Mouse (Mus musculus): ENCODE data around the gene Fam107a. TPM values are rescaled to one million over a fixed set of nuclear protein-coding genes. Genes with fewer than 3 reads are reported as not detected.
A peak's percentile ranks its signal among the peaks of the same experiment; 100 is the strongest.

Fam107a gene
- polyA plus RNA-seq, 1 experiment from 2014 or later: 8.2 TPM

- ATAC-seq (replicated peaks; ENCODE audit: low FRiP score, low read depth): no peak
- Histone ChIP-seq H3K4me2 (ENCODE audit: low read length) (no peak overlapping the region), H3K9me3 (replicated peaks; ENCODE audit: low read length) (no peaks in the 10 kb centered on the region), H3K27ac (no peak overlapping the region), H3K36me3 (ENCODE audit: insufficient read depth, low read length) (no peaks in the 10 kb centered on the region), H3K9ac (ENCODE audit: low read depth, low read length) (no peak overlapping the region), H3K4me1 (replicated peaks; ENCODE audit: insufficient read depth, low read length) (no peaks in the 10 kb centered on the region), H3K4me3 (replicated peaks; ENCODE audit: low read depth, low read length) (no peak overlapping the region), H3K27me3 (ENCODE audit: insufficient read depth, low read length) (no peaks in the 10 kb centered on the region)
- DNase-seq (ENCODE audit: low spot score): no peak
- no peak for TF ChIP-seq CTCF (IDR thresholded peaks at IDR 0.05; ENCODE audit: low read depth)
- 78% methylated on average over 5 of the region's 5 CpGs for WGBS
Measured at GRCm38 (mm10) chr14:8260214-8260613, 57.6 kb downstream of the Fam107a start.

GRCm38 (mm10) chr14:8259166-8259565 is 58.7 kb downstream of the Fam107a start, which contains the start of gene Acox2:
Gene Acox2, minus strand, starts transcription at chr14:8259353.
- Histone ChIP-seq H3K9me3 (replicated peaks; ENCODE audit: low read length) (no peaks in the 10 kb centered on the region), H3K9ac (ENCODE audit: low read depth, low read length) (no peak within 1 kb of the TSS), H3K27me3 (ENCODE audit: insufficient read depth, low read length) (no peaks in the 10 kb centered on the region), H3K4me3 (replicated peaks; ENCODE audit: low read depth, low read length) (no peak within 1 kb of the TSS), H3K4me1 (replicated peaks; ENCODE audit: insufficient read depth, low read length) (no peaks in the 10 kb centered on the region), H3K4me2 (ENCODE audit: low read length) (no peak within 1 kb of the TSS), H3K36me3 (ENCODE audit: insufficient read depth, low read length) (no peaks in the 10 kb centered on the region), H3K27ac (no peak within 1 kb of the TSS)
- ATAC-seq (replicated peaks; ENCODE audit: low FRiP score, low read depth) (peak; percentile 71), DNase-seq (ENCODE audit: low spot score) (no peak)
- no peak for TF ChIP-seq CTCF (IDR thresholded peaks at IDR 0.05; ENCODE audit: low read depth)
- WGBS: 81% methylated on average over 3 of the region's 3 CpGs

- Histone ChIP-seq H3K9ac (ENCODE audit: low read depth, low read length) (no peak overlapping the region), H3K4me2 (ENCODE audit: low read length) (no peak overlapping the region), H3K27me3 (ENCODE audit: insufficient read depth, low read length) (no peaks in the 10 kb centered on the region), H3K4me1 (replicated peaks; ENCODE audit: insufficient read depth, low read length) (no peaks in the 10 kb centered on the region), H3K9me3 (replicated peaks; ENCODE audit: low read length) (no peaks in the 10 kb centered on the region), H3K4me3 (replicated peaks; ENCODE audit: low read depth, low read length) (no peak overlapping the region), H3K36me3 (ENCODE audit: insufficient read depth, low read length) (no peaks in the 10 kb centered on the region), H3K27ac (no peak overlapping the region)
- ATAC-seq (replicated peaks; ENCODE audit: low FRiP score, low read depth) (peak; percentile 54), DNase-seq (ENCODE audit: low spot score) (no peak)
- WGBS: 62% methylated on average over 3 of the region's 3 CpGs
- no peak for TF ChIP-seq CTCF (IDR thresholded peaks at IDR 0.05; ENCODE audit: low read depth)
Measured at GRCm38 (mm10) chr14:8258752-8259151, 59.1 kb downstream of the Fam107a start.

- Histone ChIP-seq H3K4me3 (replicated peaks; ENCODE audit: low read depth, low read length) (no peak overlapping the region), H3K36me3 (ENCODE audit: insufficient read depth, low read length) (no peaks in the 10 kb centered on the region), H3K27ac (no peak overlapping the region), H3K4me1 (replicated peaks; ENCODE audit: insufficient read depth, low read length) (no peaks in the 10 kb centered on the region), H3K9me3 (replicated peaks; ENCODE audit: low read length) (no peaks in the 10 kb centered on the region), H3K27me3 (ENCODE audit: insufficient read depth, low read length) (no peaks in the 10 kb centered on the region), H3K9ac (ENCODE audit: low read depth, low read length) (no peak overlapping the region), H3K4me2 (ENCODE audit: low read length) (no peak overlapping the region)
- ATAC-seq (replicated peaks; ENCODE audit: low FRiP score, low read depth) (no peak), DNase-seq (ENCODE audit: low spot score) (no peak)
- no peak for TF ChIP-seq CTCF (IDR thresholded peaks at IDR 0.05; ENCODE audit: low read depth)
- 58% methylated on average over 3 of the region's 3 CpGs for WGBS
Measured at GRCm38 (mm10) chr14:8258335-8258627, 59.5 kb downstream of the Fam107a start.

GRCm38 (mm10) chr14:8257521-8258334 is 60.1 kb downstream of the Fam107a start:
- TF ChIP-seq CTCF (IDR thresholded peaks at IDR 0.05; ENCODE audit: low read depth): no peak
- DNase-seq (ENCODE audit: low spot score) (peak; percentile 17), ATAC-seq (replicated peaks; ENCODE audit: low FRiP score, low read depth) (peak; percentile 55; the same call in 1 of the 2 replicates)
- H3K36me3 ChIP-seq (ENCODE audit: insufficient read depth, low read length): no peaks in the 10 kb centered on the region
- no peak overlapping the region for H3K4me3 ChIP-seq (replicated peaks; ENCODE audit: low read depth, low read length)
- H3K27ac ChIP-seq: no peak overlapping the region
- no peak overlapping the region for H3K4me2 ChIP-seq (ENCODE audit: low read length)
- 41% methylated on average over 7 of the region's 7 CpGs for WGBS
- H3K4me1 ChIP-seq (replicated peaks; ENCODE audit: insufficient read depth, low read length): no peaks in the 10 kb centered on the region
- no peaks in the 10 kb centered on the region for H3K27me3 ChIP-seq (ENCODE audit: insufficient read depth, low read length)
- H3K9me3 ChIP-seq (replicated peaks; ENCODE audit: low read length): no peaks in the 10 kb centered on the region
- H3K9ac ChIP-seq (ENCODE audit: low read depth, low read length): no peak overlapping the region

GRCm38 (mm10) chr14:8256881-8257280 is 60.9 kb downstream of the Fam107a start:
- WGBS: 56% methylated on average over 5 of the region's 5 CpGs
- H3K9ac ChIP-seq (ENCODE audit: low read depth, low read length): no peak overlapping the region
- H3K9me3 ChIP-seq (replicated peaks; ENCODE audit: low read length): no peaks in the 10 kb centered on the region

More at GRCm38 (mm10) chr14:8256881-8257280, 60.9 kb downstream of the Fam107a start:
- H3K4me2 ChIP-seq (ENCODE audit: low read length): no peak overlapping the region
- DNase-seq (ENCODE audit: low spot score) (no peak), ATAC-seq (replicated peaks; ENCODE audit: low FRiP score, low read depth) (no peak)
- H3K27me3 ChIP-seq (ENCODE audit: insufficient read depth, low read length): no peaks in the 10 kb centered on the region
- no peak overlapping the region for H3K27ac ChIP-seq
- H3K36me3 ChIP-seq (ENCODE audit: insufficient read depth, low read length): no peaks in the 10 kb centered on the region
- TF ChIP-seq CTCF (IDR thresholded peaks at IDR 0.05; ENCODE audit: low read depth): no peak
- no peak overlapping the region for H3K4me3 ChIP-seq (replicated peaks; ENCODE audit: low read depth, low read length)
- no peaks in the 10 kb centered on the region for H3K4me1 ChIP-seq (replicated peaks; ENCODE audit: insufficient read depth, low read length)
